Mouse (Mus musculus): ENCODE measurements around the gene Nmt2.

The Nmt2 gene

DNA sequence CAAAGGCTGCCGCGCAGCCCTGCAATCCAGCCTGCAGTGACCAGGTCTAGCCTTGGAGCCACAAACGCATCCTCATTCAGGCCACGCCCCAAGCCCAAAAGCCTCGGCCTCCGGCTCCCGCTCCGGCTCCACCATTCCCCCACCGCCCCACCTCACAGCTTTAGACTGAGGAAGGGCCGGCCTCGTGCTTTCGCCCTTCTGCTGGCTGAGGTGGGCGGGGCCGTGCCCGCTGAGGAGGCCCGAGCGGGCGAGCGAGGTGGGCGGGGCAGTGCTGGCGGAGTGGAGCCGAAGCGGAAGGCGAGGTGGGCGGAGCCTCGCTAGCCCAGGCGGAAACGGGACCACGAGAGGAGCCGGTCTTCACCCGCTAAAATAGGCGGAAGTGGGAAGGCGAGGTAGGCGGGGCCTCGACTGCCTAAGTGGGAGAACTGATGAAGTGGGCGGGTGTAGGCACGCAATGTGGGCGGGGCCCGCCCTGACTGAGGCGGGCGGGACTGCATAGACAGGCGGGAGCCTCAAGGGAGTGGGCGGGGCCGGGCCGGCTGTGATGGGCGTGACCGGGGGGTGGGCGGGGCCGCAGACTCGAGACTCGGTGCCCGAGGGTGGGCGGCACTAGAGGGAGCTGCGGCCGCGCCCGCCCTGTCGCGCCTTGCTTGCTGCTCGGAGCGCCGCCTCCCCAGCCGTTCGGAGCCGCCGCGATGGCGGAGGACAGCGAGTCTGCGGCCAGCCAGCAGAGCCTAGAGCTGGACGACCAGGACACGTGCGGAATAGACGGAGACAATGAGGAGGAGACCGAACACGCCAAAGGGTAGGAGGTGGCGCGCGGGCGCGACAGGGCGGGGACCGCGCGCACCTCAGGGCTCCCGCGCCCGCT lies at the start of gene Nmt2:
TSS of gene Nmt2 (plus strand) at position 611 of the 871 bp plus-strand sequence.
- peak; percentile 100 for DNase-seq (ENCODE audit: low spot score)

DNA sequence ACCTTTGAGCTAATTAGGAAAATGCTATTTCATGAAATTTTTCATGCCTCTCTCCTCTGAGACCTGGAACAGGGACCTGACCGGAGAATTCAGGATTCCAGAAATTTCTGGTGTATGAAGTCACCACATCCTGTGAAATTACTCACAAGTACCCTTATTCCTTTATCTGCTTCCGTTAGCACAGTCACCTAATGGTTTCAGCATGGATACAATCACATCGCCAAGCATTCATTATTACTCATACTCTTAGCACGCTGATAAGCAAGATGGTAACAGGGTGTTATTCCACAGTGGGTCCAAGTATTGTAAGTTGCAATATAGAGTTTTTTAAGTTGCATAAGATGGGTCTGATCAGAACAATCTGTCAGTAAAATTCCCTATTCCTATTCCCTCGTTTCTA lies 44.8 kb upstream of the Nmt2 start:
- no peak for DNase-seq (ENCODE audit: low spot score)

DNA sequence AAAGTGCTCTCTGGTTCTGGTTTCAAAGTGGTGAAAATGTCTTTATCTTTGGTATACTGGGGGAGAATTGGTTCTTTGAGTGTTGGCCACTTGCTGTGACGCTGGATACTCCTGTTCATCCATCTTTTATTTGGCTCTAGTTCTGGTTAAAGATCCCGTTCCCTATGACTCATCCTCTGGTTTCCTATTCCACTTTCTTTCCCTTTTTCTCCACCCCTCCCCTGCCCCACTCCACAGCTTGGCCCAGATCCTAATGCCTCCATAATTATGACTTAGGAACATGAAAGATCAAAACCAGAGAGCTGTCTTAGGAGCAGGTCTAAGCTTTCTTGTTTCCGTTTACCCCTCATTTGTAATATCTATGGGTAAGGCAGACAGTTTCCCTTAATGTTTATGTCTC lies 39.8 kb upstream of the Nmt2 start:
- no peak for DNase-seq (ENCODE audit: low spot score)

DNA sequence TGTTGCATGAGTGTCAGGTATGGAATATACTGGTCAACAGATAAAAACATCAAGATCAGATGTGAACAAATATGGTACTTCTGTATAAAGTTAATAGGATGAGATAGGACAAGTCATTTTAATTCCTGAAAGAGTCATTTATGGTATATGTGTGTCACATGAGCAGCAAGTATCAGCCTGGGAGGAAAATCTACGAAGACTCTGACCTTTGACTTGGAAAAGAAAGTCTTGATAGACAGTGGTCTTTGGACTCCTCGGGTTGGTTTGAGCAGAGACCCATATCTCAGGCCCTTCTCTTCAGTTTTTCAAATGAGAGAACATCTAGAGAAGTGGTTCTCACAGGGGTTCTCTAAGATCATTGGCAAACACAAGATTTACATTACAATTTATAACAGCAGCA lies 32.7 kb upstream of the Nmt2 start:
- no peak for DNase-seq (ENCODE audit: low spot score)

DNA sequence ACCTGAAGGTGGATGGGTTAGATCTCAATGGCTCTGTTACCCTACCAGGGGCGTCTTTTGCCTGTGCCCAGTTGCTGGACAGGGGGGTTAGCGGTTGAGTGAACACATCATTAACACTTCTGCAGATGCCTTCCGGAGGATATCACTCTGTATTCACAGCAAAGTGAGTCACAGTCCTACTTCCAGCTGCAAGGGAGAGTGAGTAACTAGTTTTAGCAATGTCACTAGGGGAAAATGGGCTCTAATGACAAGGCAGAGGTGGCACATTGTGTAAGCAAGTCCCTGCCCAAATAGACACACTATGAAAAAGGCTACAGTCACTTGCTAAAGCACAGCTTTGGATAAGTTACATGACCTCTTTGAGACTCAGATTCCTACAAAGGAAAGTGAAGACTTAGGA lies 17.5 kb upstream of the Nmt2 start:
- DNase-seq (ENCODE audit: low spot score), result no peak

DNA sequence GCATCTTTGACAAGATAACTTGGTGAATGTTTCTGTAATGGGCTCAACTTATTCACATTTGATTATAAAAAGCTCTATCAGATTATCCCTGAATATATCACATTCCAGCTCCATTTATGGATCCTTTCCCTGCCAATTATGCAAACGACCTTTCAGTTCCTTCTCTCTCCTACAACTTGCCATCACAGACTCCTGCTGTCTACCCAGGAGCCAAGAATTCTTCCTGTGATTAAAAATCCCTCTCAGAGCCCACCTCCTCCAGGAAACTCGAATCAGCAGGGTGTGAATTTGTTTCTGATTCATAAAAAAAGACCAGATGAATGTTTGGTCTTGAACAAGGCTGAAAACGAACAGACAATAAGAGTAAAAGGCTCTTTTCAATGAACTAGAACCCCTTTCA lies 16.1 kb upstream of the Nmt2 start:
- DNase-seq (ENCODE audit: low spot score), result no peak

DNA sequence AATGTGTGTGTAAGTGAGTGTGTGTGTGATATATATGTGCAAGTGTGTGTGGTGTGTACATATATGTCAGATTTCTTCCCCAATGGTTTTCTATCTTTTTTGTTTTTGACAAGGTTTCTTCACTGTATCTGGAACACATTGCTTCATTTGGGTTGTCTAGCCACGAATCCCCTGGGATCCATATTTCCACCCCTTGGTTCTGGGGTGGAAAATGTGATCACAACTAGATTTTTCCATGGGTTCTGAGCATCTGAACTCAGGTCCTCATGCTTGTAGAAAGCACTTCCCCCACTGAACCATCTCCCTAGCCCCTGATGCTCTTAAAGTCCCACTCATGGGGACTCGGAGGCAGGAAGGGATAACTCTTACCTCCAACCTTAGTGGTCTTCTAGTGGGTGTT lies 10.7 kb upstream of the Nmt2 start:
- DNase-seq (ENCODE audit: low spot score), result no peak

DNA sequence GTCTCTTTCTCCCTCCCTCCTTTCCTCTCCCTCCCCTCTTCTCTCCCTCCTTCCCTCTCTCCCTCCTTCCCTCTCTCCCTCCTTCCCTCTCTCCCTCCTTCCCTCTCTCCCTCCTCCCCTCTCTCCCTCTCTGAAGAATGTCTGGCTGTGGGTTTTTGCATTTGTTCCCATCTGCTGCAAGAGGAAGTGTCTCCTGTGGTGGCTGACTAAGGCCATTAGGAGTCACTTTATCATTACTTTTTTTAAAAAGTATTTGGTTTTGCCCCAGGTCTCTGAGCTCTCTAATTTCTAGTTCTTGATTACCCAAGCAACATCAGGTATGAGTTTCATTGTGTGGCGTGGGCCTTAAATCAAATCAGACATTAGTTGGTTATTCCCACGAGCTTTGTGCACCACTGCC lies 7.9 kb upstream of the Nmt2 start:
- no peak for DNase-seq (ENCODE audit: low spot score)

DNA sequence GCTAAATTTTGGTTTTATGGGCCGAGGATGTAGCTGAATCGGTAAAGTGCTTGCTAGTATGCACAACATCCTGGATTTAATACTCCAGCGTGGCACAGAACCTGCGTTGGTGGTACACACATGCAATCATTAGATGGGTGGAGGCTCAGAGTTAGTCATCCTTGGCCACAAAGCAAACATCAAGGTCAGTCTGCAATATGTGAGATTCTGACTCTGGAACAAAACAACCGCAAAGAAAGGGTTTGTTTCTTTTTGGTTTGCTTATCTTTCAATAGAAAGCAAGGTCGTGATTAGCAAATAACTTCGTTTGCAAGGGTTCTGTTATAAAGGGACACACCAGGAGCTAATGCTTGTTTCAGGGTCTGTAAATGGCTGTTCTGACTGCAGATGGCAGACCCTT lies 6.5 kb upstream of the Nmt2 start:
- DNase-seq (ENCODE audit: low spot score), result no peak

DNA sequence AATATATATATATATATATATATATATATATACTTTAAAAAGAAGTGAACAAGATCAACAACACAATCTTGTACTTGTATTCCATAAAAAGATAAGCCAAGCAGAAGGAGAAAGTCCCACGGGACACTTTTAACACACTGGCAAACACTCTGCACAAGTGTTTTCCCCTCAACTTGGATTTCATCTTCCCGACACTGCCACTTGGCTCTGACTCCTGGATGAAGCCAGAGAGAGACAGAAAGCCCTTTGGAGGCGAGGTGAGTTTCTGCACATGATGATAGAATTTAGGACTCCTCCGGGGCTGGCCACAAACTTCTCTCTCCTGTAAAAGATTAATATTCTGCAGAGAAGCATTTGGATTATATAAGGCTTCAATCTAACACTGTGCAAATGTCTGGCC lies 2.7 kb upstream of the Nmt2 start:
- DNase-seq (ENCODE audit: low spot score), result no peak

DNA sequence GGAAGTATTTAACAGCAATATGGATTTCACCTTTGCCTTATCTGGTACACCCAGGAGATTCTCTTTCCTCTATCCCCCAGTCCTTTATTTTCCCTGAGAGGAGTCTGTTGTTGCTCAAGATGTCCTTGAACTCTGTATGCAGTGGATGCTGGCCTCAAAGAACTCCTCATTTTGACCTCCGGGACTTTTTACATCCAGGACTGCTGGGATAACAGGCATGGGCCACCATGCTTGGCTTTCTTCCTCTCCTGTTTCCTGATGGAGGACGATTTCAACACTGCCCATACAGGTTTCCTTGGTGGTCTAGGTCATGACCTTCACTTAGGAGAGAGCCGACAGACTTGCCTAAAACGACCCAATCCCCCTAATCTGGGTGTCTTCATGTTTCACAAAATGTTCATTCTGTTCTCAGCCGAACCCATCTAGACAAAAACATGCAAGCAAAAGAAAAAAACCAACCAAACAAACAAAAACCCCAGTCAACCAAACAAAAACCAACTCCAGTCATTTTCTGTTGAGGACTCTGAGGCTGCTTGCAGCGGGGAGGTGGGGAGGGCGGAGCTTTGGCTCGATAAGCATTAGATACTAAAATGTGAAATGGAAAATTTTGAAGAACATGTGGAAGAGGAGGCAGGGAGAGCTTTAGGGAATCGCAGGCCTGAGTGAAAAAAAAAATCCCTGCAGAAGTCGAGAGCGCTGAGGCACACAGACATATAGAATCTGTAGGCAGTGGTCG lies 978 bp upstream of the Nmt2 start:
- no peak for DNase-seq (ENCODE audit: low spot score)

DNA sequence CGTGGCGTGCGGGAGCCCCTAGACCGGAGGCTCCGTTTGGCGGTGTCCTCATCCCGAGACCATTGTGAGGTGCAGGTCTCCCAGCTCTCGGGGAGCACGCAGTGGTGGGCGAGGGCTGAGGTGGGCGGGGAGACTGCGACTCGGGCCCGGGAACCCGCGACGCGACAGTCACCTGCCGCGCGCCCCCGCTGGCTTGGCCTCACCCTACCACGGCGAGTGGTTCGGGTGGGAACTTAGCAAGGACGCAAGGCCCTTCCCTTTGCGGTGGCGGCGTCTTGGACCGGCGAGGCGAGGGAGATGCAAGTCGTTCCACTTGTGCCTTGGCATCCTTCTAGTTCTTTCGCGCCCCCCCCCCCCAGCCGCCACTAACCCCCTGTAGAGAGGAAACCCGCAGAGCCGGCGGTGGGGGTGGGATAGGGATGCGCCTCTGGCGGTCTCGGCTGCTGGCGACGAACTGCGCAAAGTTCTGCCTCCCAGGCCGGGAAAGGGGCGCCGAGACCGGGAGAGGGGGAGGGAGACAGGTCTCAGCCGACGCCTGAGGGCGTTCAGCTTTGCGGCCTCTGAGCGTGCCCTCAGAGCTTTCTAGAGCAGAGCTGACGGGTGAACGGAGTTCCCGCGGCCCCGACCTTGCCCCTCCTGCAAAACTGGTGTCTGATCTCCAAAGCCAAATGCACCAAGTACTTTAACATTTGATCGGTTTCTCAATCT lies 615 bp downstream of the Nmt2 start:
- peak; percentile 56 for DNase-seq (ENCODE audit: low spot score)

DNA sequence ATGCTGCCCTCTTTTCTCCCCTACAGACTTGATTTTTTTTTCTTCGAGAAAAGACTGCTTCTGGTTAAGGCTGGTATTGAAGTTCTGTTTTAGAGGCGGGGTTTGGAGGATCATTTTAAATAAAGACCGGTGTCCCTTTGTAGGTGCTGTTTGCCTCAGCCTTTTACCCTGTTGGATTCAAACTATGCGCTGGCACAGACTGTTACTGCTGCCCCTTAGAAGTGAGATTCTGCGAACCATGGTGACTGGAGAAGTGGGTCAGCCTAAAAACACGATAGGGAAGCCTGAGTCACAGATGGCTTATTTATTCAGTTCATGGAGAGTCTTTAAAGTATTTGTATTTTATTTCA lies 1.1 kb downstream of the Nmt2 start:
- DNase-seq (ENCODE audit: low spot score), result no peak

DNA sequence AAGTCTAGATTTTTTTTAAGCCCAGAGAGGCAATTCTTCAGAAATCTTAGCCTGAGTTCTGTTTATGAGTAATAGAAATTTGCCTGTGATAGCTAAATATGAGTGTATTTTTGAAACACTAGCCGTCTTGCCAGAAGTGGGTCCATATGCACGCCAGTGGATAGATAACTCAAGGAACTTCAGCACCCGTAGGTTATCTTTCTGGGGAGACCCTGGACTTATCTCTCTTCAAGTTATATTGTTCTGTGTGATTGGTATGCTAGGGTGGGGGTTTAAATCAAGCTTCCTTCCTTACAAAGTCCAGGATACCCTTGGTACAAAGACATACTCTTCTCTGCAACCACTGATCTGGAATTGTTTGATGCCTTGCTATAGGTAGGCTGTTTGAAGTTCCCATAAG lies 1.7 kb downstream of the Nmt2 start:
- DNase-seq (ENCODE audit: low spot score), result no peak

DNA sequence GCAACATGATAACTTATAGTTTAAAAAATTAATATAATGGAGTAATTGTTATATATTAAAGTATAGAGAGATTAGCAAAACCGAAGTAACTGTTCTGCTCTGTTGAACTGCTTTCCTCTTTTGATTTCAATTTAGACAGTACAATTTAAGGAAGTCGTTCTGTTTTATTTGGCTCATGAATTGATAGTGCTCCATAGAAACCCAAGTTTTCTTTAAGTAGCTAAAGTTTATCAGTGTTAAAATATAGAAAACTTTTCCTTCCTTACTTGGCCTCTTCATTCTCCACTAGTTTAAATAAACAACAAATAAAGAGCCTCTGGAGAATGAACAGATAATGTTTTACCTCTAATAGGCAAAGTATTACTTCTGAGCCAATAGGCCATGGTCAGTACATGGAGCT lies 2.2 kb downstream of the Nmt2 start:
- DNase-seq (ENCODE audit: low spot score), result no peak

DNA sequence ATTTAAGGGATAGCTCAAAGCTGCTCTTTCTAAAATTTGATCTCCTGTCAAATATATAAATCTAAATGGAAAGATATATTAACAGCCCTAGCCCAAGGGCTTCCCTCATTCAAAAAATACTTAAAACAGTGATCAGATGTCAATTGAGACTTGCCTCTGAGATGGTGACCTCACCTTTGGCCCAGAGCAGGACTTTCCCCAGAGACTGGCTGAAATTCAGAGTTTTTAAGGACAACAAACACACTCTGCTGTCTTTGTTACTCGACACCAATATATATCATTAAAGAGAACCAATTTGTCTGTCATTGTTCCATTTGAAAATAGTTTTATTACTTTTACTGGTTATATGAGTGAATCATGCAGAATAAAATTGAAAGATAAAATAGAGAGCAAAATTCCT lies 5.6 kb downstream of the Nmt2 start:
- DNase-seq (ENCODE audit: low spot score), result peak; percentile 55

DNA sequence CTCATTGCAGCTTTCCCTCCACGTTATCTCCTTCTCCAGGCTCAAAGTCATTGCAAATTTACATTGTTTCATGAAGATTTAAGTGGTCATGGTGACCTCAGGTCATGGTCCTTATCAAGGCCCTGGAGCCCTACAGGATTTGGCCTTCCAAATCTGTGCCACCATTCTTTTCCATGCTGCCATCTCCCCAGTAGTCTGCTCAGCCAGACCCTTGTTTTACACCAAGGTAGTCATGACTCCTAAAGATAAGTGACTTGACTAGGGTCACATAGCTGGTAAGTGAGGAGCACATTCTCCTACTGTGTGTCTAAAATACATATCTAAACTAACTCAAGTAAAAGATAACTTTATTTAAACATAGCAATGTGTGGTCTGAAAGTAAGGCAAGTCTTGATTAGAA lies 8.2 kb downstream of the Nmt2 start:
- DNase-seq (ENCODE audit: low spot score), result no peak

DNA sequence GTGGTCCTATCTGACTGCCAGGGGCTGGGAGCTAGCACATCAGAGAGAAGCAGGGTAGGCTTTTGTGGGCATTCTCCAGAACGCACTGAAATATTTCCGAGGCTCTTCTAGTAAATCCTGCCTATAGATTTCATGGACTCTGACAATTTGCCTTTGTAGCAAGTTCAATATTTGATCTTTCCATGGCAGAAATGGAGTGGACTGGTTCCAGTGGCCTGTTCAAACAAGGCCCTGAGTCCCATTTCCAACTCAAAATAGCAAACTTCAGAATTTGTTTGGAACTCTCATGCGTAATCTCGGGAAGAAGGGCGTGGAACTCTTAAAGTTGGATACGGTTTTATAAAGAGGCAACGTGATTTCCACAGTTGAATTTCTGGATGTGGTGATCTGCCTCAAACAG lies 11.8 kb downstream of the Nmt2 start:
- DNase-seq (ENCODE audit: low spot score), result no peak

DNA sequence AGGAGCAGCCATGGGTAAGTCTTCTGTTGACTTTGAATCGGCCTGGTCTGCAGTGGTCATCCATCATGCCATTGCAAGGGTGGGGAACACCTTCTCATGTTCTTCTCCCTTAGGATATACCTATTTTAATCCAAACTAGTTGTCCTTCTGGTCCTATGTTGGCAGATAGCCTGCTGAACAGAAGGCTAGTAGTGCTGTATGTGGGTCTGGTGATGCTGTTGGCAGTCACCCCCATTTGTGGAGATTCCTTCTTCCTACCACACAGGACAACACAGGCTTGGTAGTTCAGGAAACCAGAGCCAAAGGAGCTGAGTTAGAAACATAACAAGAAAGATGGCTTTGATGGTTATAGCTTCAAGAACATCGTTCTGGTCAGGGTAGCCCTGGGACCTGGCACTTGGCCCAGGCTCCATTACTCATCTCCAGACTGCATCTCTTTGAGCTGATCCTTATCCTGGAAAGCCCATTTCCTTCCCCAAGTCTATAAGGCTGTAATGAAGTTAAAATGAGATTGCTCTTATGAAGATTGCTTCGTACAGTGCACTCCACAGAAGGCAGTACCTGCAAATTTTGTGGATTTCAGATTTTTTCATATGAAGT lies 21.5 kb downstream of the Nmt2 start:
- peak; percentile 31 for DNase-seq (ENCODE audit: low spot score)

DNA sequence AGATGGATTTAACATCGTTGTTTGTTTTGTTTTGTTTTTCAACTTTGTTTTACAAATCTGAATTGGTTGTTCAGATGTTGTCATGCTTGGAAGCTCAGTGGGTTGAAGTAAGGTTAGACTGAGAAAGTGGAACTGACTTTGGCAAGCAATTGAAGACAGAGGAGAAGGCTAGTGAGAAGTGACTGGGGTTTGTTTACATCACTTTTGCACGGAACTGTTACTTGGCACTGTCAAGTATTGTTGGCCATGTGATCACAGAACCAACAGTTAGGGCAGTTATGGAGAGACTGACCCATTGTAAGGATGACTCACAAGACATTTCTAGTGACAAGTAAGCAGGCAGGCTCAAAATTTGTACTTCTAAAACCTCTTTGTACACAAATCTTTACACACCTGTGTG lies 39.1 kb downstream of the Nmt2 start:
- DNase-seq (ENCODE audit: low spot score), result peak; percentile 90

DNA sequence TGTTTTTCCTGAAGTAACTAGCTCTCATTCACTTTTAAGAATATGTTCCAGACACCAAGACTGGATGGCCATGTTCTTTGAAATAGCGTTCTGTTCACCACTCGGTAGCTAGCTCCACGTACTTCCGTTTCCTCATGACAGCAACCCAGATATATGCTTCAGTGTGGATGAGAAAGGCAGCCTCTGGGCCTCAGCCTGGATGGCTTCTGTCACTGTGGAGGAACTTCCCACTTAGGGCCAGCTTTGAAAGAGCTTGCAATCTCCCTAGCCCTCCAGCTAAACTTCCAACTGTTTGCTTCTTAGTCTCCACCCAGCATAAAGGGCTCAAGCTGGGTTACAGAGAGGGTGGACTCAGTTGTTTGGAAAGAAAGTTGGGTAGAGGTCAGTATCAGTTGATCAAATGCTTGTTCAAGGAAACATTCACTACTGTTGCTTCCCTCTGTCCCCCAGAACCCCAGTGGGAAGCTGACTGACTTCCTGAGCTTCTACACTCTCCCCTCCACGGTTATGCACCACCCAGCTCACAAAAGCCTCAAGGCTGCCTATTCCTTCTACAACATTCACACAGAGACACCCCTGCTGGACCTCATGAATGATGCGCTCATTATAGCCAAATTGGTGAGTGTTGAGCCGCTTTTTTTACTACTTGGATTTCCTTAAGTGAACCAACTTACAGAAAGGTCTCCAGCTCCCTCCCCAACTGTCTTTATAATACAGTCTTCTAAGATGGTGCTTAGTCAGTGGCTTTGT lies 40.5 kb downstream of the Nmt2 start:
- DNase-seq (ENCODE audit: low spot score), result no peak

DNA sequence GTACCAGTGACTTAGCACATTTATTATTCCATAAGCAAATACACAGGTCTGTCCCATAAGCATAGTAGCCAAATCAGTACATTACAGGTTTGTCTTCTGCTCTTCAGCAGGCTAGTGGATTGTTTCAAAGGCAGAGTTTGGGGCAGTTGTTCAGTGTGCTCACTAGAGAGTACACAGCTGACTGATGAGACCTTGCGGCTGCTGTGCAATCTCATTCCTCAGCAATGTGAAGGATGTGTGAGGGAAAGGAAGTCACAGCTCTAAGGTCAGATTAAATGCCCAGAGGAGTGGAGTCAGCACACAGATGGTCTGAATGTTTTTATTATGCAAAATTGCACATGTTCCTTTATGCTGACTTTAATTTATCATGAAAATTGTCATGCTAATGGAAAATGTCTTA lies 42.5 kb downstream of the Nmt2 start:
- DNase-seq (ENCODE audit: low spot score), result no peak
